24 mouse cellular contexts compared by ENCODE assay signal in genomic region chr11:113350583-113350982, GRCm38 (mm10).
DNase-seq lines count a peak whose midpoint lies in the region; ATAC-seq and TF ChIP-seq lines count a peak whose summit lies in the region.
"Had no signal": no experiment of that assay in that cellular context is flagged by ENCODE, and none has a peak within 500 bp of the region (broad histone marks: within the 10 kb centered on the region; RNA-seq: fewer than 3 reads in every experiment).

No protein-coding gene starts in this region.

- H3K9me3 ChIP-seq in liver, embryonic 14.5 days (ENCODE audit: control insufficient read depth, low read length), result no peaks in the 10 kb centered on the region; the same call in 1 of the 2 replicates
- peaks cover 10% of the 10 kb centered on the region; the same call in 1 of the 2 replicates for H3K9me3 ChIP-seq in E14TG2a.4 (ENCODE audit: low read length)
- H3K9me3 ChIP-seq in heart, embryonic 11.5 days (replicated peaks; ENCODE audit: control insufficient read depth, low read length), result peaks cover 7% of the 10 kb centered on the region
- H3K9me3 ChIP-seq: embryonic facial prominence, embryonic 15.5 days; limb, embryonic 10.5 days; stomach, embryonic 15.5 days had no signal

- H3K27me3 ChIP-seq in liver, embryonic 14.5 days (ENCODE audit: control insufficient read depth, insufficient read depth, low read length), result no peaks in the 10 kb centered on the region
- H3K27me3 ChIP-seq in E14TG2a.4 (ENCODE audit: insufficient read depth, low read length), result no peaks in the 10 kb centered on the region
- no peaks in the 10 kb centered on the region for H3K27me3 ChIP-seq in small intestine, adult 2 months (ENCODE audit: control insufficient read depth, insufficient read depth, low read length)
- H3K27me3 ChIP-seq in heart, embryonic 11.5 days (ENCODE audit: control insufficient read depth, insufficient read depth, low read length), result no peaks in the 10 kb centered on the region
- H3K27me3 ChIP-seq: embryonic facial prominence, embryonic 15.5 days; heart, embryonic 12.5 days; liver, embryonic 12.5 days; midbrain, embryonic 13.5 days; stomach, embryonic 15.5 days had no signal

- no peak overlapping the region for H3K9ac ChIP-seq in liver, embryonic 14.5 days (replicated peaks)
- H3K9ac ChIP-seq in heart, embryonic 11.5 days (ENCODE audit: low read depth, low read length), result no peak overlapping the region
- H3K9ac ChIP-seq: embryonic facial prominence, embryonic 15.5 days; heart, embryonic 12.5 days; hindbrain, embryonic 14.5 days; liver, embryonic 12.5 days; midbrain, embryonic 13.5 days; stomach, embryonic 15.5 days had no signal

- H3K36me3 ChIP-seq in liver, embryonic 14.5 days (replicated peaks; ENCODE audit: control insufficient read depth, insufficient read depth, low read depth), result no peaks in the 10 kb centered on the region
- no peaks in the 10 kb centered on the region for H3K36me3 ChIP-seq in E14TG2a.4 (ENCODE audit: insufficient read depth, low read length)
- 0 out of 2 replicates have a peak, but pooled peaks cover 2% of the 10 kb centered on the region for H3K36me3 ChIP-seq in small intestine, adult 2 months (ENCODE audit: control insufficient read depth, insufficient read depth, low read length)
- H3K36me3 ChIP-seq in heart, embryonic 11.5 days (ENCODE audit: control insufficient read depth, insufficient read depth, low read length), result no peaks in the 10 kb centered on the region
- H3K36me3 ChIP-seq: embryonic facial prominence, embryonic 15.5 days; heart, embryonic 12.5 days had no signal

- ATAC-seq in CD4-positive, CD25-positive, alpha-beta regulatory T cell, adult 4 months, result no peak
- no peak for ATAC-seq in liver, embryonic 14.5 days (ENCODE audit: insufficient read depth)
- ATAC-seq in heart, embryonic 11.5 days (replicated peaks; ENCODE audit: insufficient number of reproducible peaks, low FRiP score, low TSS enrichment), result no peak
- ATAC-seq: activated CD4-positive, CD25-positive, alpha-beta regulatory T cell, adult 4 months; liver, embryonic 12.5 days; midbrain, embryonic 13.5 days had no signal

- WGBS in liver, embryonic 14.5 days (ENCODE audit: insufficient replicate concordance), result 70% methylated on average over 4 of the region's 4 CpGs
- 95% methylated on average over 4 of the region's 4 CpGs for WGBS in small intestine, adult 2 months
- WGBS in heart, embryonic 11.5 days (ENCODE audit: insufficient replicate concordance), result 88% methylated on average over 4 of the region's 4 CpGs

- TF ChIP-seq CTCF in liver, embryonic 14.5 days (IDR thresholded peaks at IDR 0.05; ENCODE audit: low read depth), result peak; percentile 32; the same call in 1 of the 2 replicates
- peak; percentile 62 for TF ChIP-seq CTCF in E14TG2a.4 (conservative IDR thresholded peaks at IDR 0.05; ENCODE audit: low read length)
- TF ChIP-seq CTCF in small intestine, adult 2 months (IDR thresholded peaks at IDR 0.05; ENCODE audit: extremely low read depth, insufficient read length, insufficient replicate concordance, low read depth, low read length), result peak; percentile 19; the same call in 1 of the 2 replicates

- DNase-seq in CD4-positive, CD25-positive, alpha-beta regulatory T cell, adult 2 months (ENCODE audit: low read depth, low spot score), result peak; percentile 14
- DNase-seq in liver, embryonic 14.5 days (ENCODE audit: low read depth in 3 of 3, low spot score in 3 of 3), result no peak
- DNase-seq in liver, result no peak
- no peak for DNase-seq in spleen, adult 12 weeks (ENCODE audit: low spot score)
- DNase-seq: adrenal gland, postnatal 14 days; cerebellum, adult 18-20 months; cerebellum, postnatal 25 days; heart, postnatal 14 days; kidney, adult 11 months; kidney, postnatal 10 days; thymus, adult 2 months had no signal

- no peak for TF ChIP-seq POLR2A in small intestine, adult 2 months (IDR thresholded peaks at IDR 0.05; ENCODE audit: low read depth, low read length)

- no peak overlapping the region for H3K4me3 ChIP-seq in liver, embryonic 14.5 days (ENCODE audit: insufficient read depth in 1 of 2, low read depth in 2 of 2, low read length in 2 of 2)
- no peak overlapping the region for H3K4me3 ChIP-seq in E14TG2a.4 (replicated peaks; ENCODE audit: low read length)
- H3K4me3 ChIP-seq in small intestine, adult 2 months (ENCODE audit: low read depth, low read length), result no peak overlapping the region
- no peak overlapping the region for H3K4me3 ChIP-seq in heart, embryonic 11.5 days (ENCODE audit: low read depth, low read length)
- H3K4me3 ChIP-seq: embryonic facial prominence, embryonic 15.5 days; heart, embryonic 12.5 days; limb, embryonic 10.5 days; liver, embryonic 12.5 days; midbrain, embryonic 13.5 days; myocyte; stomach, embryonic 15.5 days had no signal

- H3K27ac ChIP-seq in liver, embryonic 14.5 days, result no peak overlapping the region
- H3K27ac ChIP-seq in small intestine, adult 2 months (ENCODE audit: insufficient read depth, low read depth, low read length), result no peak overlapping the region
- no peak overlapping the region for H3K27ac ChIP-seq in heart, embryonic 11.5 days (ENCODE audit: low read depth, low read length)
- H3K27ac ChIP-seq: embryonic facial prominence, embryonic 15.5 days; hindbrain, embryonic 14.5 days; limb, embryonic 10.5 days; liver, embryonic 12.5 days; stomach, embryonic 15.5 days had no signal

- no peak overlapping the region for H3K4me2 ChIP-seq in liver, embryonic 14.5 days (ENCODE audit: low read depth)
- H3K4me2 ChIP-seq in heart, embryonic 11.5 days, result no peak overlapping the region
- H3K4me2 ChIP-seq: embryonic facial prominence, embryonic 15.5 days; heart, embryonic 12.5 days; hindbrain, embryonic 14.5 days; liver, embryonic 12.5 days; midbrain, embryonic 13.5 days; stomach, embryonic 15.5 days had no signal

- TF ChIP-seq EP300 in liver, embryonic 14.5 days (IDR thresholded peaks at IDR 0.05; ENCODE audit: low read depth), result no peak

- H3K4me1 ChIP-seq in liver, embryonic 14.5 days (replicated peaks; ENCODE audit: control insufficient read depth in 2 of 2, insufficient read depth in 2 of 2, low read length in 1 of 2), result no peaks in the 10 kb centered on the region
- H3K4me1 ChIP-seq in E14TG2a.4 (replicated peaks; ENCODE audit: low read depth, low read length), result peaks cover 10% of the 10 kb centered on the region
- H3K4me1 ChIP-seq in small intestine, adult 2 months (ENCODE audit: control insufficient read depth, insufficient read depth, insufficient read length, low read length), result no peaks in the 10 kb centered on the region
- peaks cover 4% of the 10 kb centered on the region for H3K4me1 ChIP-seq in heart, embryonic 11.5 days (ENCODE audit: control insufficient read depth, insufficient read depth, low read length)
- H3K4me1 ChIP-seq: heart, embryonic 12.5 days; liver, embryonic 12.5 days; stomach, embryonic 15.5 days had no signal
